Mouse (Mus musculus) limb, embryonic 10.5 days (tissue): ENCODE measurements at regions not wholly inside any gene's neighbourhood (a gene's known extent, or its start where the extent isn't known, plus 50 kb on each side); places are given as distances from the start of the nearest gene placed in this dataset.

Source experiments
- DNase-seq: peaks from one replicate; pipeline ENCODE4 v3.0.0-alpha.2; 2017; ENCODE audit warnings: low spot score
- H3K27ac ChIP-seq: fragments of 300-500 bp; sonication (generic); 2 replicates; pipeline ENCODE4 v1.5.1; 2016; ENCODE audit warnings: mild to moderate bottlenecking
- H3K27me3 ChIP-seq: fragments of 300-500 bp; sonication (generic); 2 replicates; pipeline ENCODE4 v1.6.1; 2016; ENCODE audit warnings: low read depth, mild to moderate bottlenecking; ENCODE audit not compliant: poor library complexity, severe bottlenecking
- H3K36me3 ChIP-seq: fragments of 300-500 bp; sonication (generic); 2 replicates; pipeline ENCODE4 v1.6.1; 2016; ENCODE audit warnings: mild to moderate bottlenecking, moderate library complexity
- H3K4me1 ChIP-seq: fragments of 300-500 bp; sonication (generic); 2 replicates; pipeline ENCODE4 v1.6.1; 2016
- H3K4me3 ChIP-seq: fragments of 300-500 bp; sonication (generic); 2 replicates; pipeline ENCODE4 v1.5.1; 2016; ENCODE audit warnings: mild to moderate bottlenecking, moderate library complexity
- H3K9me3 ChIP-seq: fragments of 300-500 bp; sonication (generic); replicated peaks from 2 replicates; pipeline ENCODE4 v1.6.1; 2016; ENCODE audit warnings: mild to moderate bottlenecking
- WGBS: fragments of 180-500 bp; shearing (Covaris S2); methylation state at CpG from one replicate; pipeline ENCODE4 v1.1.7; 2016; 5-methylcytosine and 5-hydroxymethylcytosine counted together

DNA sequence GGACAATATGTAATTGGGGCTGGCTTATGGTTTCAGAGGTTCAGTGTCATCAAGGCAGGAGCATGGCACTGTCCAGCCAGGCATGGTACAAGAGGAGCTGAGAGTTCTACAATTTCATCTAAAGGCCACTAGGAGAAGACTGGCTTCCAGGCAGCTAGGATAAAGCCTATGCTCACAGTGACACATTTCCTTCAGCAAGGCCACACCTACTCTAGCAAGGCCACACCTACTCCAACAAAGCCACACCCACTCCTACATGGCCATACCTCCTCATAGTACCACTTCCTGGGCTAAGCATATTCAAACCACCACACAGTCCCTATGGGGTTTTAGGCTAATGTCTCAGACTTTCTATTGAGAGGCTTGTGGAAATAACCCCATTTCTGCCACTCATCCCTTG, 285.1 kb downstream of the Cog6 start:
- no peak for DNase-seq
- Histone ChIP-seq H3K4me3 (no peak overlapping the region), H3K36me3 (no peaks in the 10 kb centered on the region), H3K4me1 (peaks cover 13% of the 10 kb centered on the region), H3K27me3 (no peaks in the 10 kb centered on the region), H3K9me3 (no peaks in the 10 kb centered on the region), H3K27ac (no peak overlapping the region)

DNA sequence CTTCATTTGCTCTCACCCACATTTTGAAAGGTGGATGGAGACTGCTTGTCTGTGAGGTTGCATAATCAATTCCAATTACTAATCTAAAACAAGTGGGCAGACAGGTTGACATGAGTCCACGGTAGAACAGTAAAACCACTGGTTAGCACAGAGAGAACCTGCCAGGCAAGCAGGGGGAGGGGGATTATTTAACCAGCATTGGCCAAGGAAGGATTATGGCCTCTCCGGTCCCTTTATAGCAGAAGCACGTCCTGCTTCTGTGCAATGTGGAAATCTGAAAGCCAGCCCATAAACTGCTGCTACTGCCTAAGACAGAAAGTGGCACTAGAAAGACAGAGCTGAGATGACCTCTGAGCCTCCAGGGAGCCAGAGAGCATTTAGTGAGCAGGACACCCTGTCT, 285.5 kb downstream of the Cog6 start:
- H3K4me1 ChIP-seq, result peaks cover 13% of the 10 kb centered on the region
- H3K27me3 ChIP-seq, result 0 out of 2 replicates have a peak, but pooled peaks cover 2% of the 10 kb centered on the region
- no peaks in the 10 kb centered on the region for H3K36me3 ChIP-seq
- DNase-seq, result no peak
- WGBS, result 85% methylated on average over 3 of the region's 3 CpGs
- H3K9me3 ChIP-seq, result no peaks in the 10 kb centered on the region
- no peak overlapping the region for H3K4me3 ChIP-seq
- no peak overlapping the region for H3K27ac ChIP-seq

DNA sequence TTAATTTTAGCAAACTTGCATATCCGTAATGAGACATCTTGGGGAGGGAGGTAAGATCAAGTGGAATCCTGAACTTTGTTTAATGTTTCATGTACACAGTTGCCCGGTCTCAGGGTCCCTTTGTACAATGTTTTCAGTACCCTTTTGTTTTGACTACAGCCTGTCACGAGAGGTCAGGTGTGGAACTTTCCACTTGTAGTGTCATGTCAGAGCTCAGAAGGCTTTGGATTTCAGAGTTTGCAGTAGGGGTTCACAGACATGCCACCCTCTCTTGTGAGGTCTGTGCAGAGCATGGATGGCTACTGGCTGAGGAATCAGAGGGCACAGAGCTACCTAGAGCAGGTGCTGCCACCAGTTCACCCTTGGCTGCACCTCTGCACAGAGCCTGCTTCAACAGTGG, 287.3 kb downstream of the Cog6 start:
- no peak for DNase-seq
- Histone ChIP-seq H3K27me3 (0 out of 2 replicates have a peak, but pooled peaks cover 4% of the 10 kb centered on the region), H3K4me3 (no peak overlapping the region), H3K27ac (no peak overlapping the region), H3K36me3 (no peaks in the 10 kb centered on the region), H3K4me1 (peaks cover 13% of the 10 kb centered on the region), H3K9me3 (no peaks in the 10 kb centered on the region)
- 87% methylated on average over 3 of the region's 3 CpGs for WGBS

- H3K4me3 ChIP-seq, result no peak overlapping the region
- 0 out of 2 replicates have a peak, but pooled peaks cover 4% of the 10 kb centered on the region for H3K27me3 ChIP-seq
- no peaks in the 10 kb centered on the region for H3K36me3 ChIP-seq
- H3K9me3 ChIP-seq, result no peaks in the 10 kb centered on the region
- H3K4me1 ChIP-seq, result peaks cover 13% of the 10 kb centered on the region
- DNase-seq, result no peak
- 80% methylated on average over 6 of the region's 6 CpGs for WGBS
- no peak overlapping the region for H3K27ac ChIP-seq
Observed at GRCm38 (mm10) chr3:52728860-52729259, 288.2 kb downstream of the Cog6 start.

DNA sequence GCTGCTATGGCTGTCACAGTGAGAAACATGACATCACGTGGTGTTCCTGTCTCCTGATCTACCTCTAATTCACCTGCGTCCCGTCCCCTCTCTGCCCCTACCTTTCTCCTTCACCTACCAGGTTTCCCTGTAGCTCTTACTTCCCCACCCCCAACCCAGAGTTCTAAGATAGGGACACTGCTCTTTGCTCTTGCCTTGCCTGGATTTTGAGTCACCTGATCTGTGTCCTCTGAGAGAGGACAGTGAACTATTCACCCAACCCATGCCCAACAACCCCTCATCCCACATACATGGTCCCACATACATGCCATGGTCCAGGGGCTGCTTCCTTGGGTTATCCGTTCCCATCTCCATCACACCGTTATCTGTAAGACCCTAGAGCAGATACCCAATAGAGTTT, 288.6 kb downstream of the Cog6 start:
- 93% methylated on average over 5 of the region's 5 CpGs for WGBS
- DNase-seq, result no peak
- Histone ChIP-seq H3K4me3 (no peak overlapping the region), H3K4me1 (peaks cover 13% of the 10 kb centered on the region), H3K9me3 (no peaks in the 10 kb centered on the region), H3K36me3 (no peaks in the 10 kb centered on the region), H3K27me3 (0 out of 2 replicates have a peak, but pooled peaks cover 4% of the 10 kb centered on the region), H3K27ac (no peak overlapping the region)

- Histone ChIP-seq H3K9me3 (no peaks in the 10 kb centered on the region), H3K4me1 (no peaks in the 10 kb centered on the region), H3K27ac (no peak overlapping the region), H3K36me3 (no peaks in the 10 kb centered on the region), H3K27me3 (peaks cover 5% of the 10 kb centered on the region; the same call in 1 of the 2 replicates), H3K4me3 (no peak overlapping the region)
- no peak for DNase-seq
- WGBS, result 85% methylated on average over 3 of the region's 3 CpGs
Observed at GRCm38 (mm10) chr3:52724354-52724753, 292.7 kb downstream of the Cog6 start.

DNA sequence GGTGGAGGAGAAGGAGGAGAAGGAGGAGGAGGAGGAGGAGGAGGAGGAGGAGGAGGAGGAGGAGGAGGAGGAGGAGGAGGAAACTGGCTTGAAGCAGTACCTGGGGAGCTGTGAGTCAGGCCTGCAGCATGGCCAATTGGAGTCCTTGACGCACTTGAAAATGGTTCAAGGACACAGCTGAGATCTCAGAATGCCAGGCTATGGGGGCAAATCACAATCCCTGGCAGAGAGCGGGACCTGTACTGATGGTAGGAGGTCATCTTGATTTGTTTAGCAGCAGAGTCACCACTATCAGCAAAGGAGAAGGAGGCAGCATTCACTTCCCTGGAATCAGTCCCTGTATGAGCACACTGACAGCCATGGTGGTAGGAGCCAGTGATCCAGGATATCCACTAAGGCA, 294.1 kb downstream of the Cog6 start:
- H3K27ac ChIP-seq, result no peak overlapping the region
- no peak for DNase-seq
- H3K9me3 ChIP-seq, result no peaks in the 10 kb centered on the region
- 94% methylated on average over 2 of the region's 2 CpGs for WGBS
- peaks cover 7% of the 10 kb centered on the region; the same call in 1 of the 2 replicates for H3K27me3 ChIP-seq
- H3K36me3 ChIP-seq, result no peaks in the 10 kb centered on the region
- H3K4me3 ChIP-seq, result no peak overlapping the region
- no peaks in the 10 kb centered on the region for H3K4me1 ChIP-seq

GRCm38 (mm10) chr3:52719181-52719580, 297.9 kb downstream of the Cog6 start:
- H3K27ac ChIP-seq, result no peak overlapping the region

GRCm38 (mm10) chr3:52717324-52717723, 299.7 kb downstream of the Cog6 start:
- H3K9me3 ChIP-seq, result no peaks in the 10 kb centered on the region
- H3K36me3 ChIP-seq, result no peaks in the 10 kb centered on the region
- WGBS, result 89% methylated on average over 5 of the region's 5 CpGs
- H3K4me3 ChIP-seq, result no peak overlapping the region
- no peaks in the 10 kb centered on the region for H3K4me1 ChIP-seq
- no peak for DNase-seq
- peaks cover 4% of the 10 kb centered on the region; the same call in 1 of the 2 replicates for H3K27me3 ChIP-seq
- no peak overlapping the region for H3K27ac ChIP-seq

More at GRCm38 (mm10) chr3:52719181-52719580, 297.9 kb downstream of the Cog6 start:
- no peaks in the 10 kb centered on the region for H3K4me1 ChIP-seq
- WGBS, result 86% methylated on average over 3 of the region's 3 CpGs
- H3K4me3 ChIP-seq, result no peak overlapping the region
- H3K9me3 ChIP-seq, result no peaks in the 10 kb centered on the region
- H3K27me3 ChIP-seq, result peaks cover 4% of the 10 kb centered on the region; the same call in 1 of the 2 replicates
- no peak for DNase-seq
- no peaks in the 10 kb centered on the region for H3K36me3 ChIP-seq

DNA sequence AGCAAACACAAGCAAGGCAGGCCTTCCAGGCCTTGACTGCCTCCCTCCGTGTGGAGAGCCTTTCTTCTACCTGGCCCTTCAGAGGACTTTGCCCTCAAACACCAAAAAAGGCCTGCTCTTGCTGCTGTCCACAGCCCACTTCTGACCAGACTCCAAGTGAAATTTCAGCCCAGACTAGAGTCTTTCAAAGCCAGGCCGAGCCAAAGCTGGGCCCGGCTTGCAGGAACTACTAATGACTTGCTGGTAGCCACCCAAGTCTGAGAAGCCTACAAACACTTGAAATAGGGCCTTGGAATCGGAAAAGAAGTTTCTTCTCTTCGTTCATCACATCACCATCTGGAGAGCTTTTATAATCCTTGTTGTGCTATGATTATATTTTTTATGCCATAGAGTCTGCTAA, 304.9 kb downstream of the Cog6 start:
- Histone ChIP-seq H3K4me1 (0 out of 2 replicates have a peak, but pooled peaks cover 3% of the 10 kb centered on the region), H3K36me3 (no peaks in the 10 kb centered on the region), H3K9me3 (no peaks in the 10 kb centered on the region), H3K27ac (no peak overlapping the region), H3K27me3 (no peaks in the 10 kb centered on the region), H3K4me3 (no peak overlapping the region)
- 95% methylated on average over 5 of the region's 5 CpGs for WGBS
- no peak for DNase-seq

DNA sequence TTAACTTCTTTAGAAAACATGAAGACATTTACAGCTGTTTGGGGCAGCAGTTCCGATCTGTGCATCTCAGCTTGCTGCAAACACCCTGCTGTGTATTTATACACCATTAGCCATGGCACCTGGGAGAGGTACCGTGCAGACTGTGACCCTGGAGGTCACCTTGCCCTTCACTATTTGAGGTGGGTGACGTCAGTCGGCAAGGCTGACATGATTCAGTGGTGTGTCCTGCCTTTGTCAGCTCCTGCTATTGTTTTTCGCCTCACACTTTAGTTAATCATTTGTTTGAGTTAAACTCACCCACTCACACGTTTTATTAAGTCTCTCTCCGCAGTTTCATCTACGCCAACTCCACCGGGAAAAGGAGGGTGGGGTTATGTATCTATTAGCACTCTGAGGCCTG, 305.9 kb downstream of the Cog6 start:
- H3K4me1 ChIP-seq, result 0 out of 2 replicates have a peak, but pooled peaks cover 3% of the 10 kb centered on the region
- no peak for DNase-seq
- H3K9me3 ChIP-seq, result no peaks in the 10 kb centered on the region
- H3K27me3 ChIP-seq, result no peaks in the 10 kb centered on the region
- H3K36me3 ChIP-seq, result no peaks in the 10 kb centered on the region
- no peak overlapping the region for H3K27ac ChIP-seq
- no peak overlapping the region for H3K4me3 ChIP-seq
- 78% methylated on average over 9 of the region's 9 CpGs for WGBS

GRCm38 (mm10) chr3:52708746-52709145, 308.3 kb downstream of the Cog6 start:
- Histone ChIP-seq H3K27me3 (no peaks in the 10 kb centered on the region), H3K27ac (no peak overlapping the region), H3K4me3 (no peak overlapping the region), H3K36me3 (no peaks in the 10 kb centered on the region), H3K9me3 (no peaks in the 10 kb centered on the region), H3K4me1 (0 out of 2 replicates have a peak, but pooled peaks cover 3% of the 10 kb centered on the region)
- WGBS, result 81% methylated on average over 3 of the region's 3 CpGs
- DNase-seq, result no peak

DNA sequence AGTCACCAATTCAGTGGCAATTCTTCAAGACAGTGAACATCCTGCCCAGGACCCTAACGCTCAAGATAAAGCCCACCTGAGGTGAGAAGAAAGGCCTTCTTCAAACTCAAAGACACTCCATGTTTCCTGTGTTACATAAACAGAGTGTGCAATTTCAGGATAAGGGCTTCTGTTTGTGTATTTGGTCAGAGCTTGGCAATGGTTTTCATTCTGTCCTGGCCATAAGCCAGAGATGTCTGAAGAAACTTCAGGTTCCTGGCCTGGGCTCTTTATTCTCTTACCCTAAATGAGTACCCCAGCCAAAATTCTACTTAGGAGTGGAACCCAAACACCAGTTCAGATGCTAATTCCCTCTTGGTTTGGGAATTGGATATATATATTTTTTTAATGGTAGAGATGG, 308.7 kb downstream of the Cog6 start:
- Histone ChIP-seq H3K27me3 (no peaks in the 10 kb centered on the region), H3K4me1 (0 out of 2 replicates have a peak, but pooled peaks cover 3% of the 10 kb centered on the region), H3K4me3 (no peak overlapping the region), H3K9me3 (no peaks in the 10 kb centered on the region), H3K27ac (no peak overlapping the region), H3K36me3 (no peaks in the 10 kb centered on the region)
- no peak for DNase-seq
- WGBS, result 83% methylated on average over 1 of the region's 1 CpGs

DNA sequence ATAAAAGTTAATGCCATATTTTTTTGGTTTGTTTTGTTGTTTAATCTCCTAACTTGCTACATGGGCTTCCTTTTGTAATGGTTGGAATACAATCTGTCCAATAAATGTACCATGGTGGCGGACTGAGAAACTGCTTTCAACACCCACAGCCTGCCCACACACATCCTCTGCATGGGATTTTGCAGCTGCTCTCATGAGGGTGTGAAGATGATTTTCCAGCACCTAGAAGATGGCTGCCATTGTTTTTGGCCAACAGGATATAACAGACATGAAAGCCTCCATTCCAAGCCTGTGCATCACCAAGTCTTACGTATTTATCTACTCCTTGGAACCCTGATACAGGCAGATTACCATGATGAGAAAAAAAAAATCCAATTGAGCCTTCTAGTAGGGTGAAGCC, 310.4 kb downstream of the Cog6 start:
- Histone ChIP-seq H3K36me3 (no peaks in the 10 kb centered on the region), H3K4me3 (no peak overlapping the region), H3K27me3 (no peaks in the 10 kb centered on the region), H3K27ac (no peak overlapping the region), H3K4me1 (0 out of 2 replicates have a peak, but pooled peaks cover 3% of the 10 kb centered on the region), H3K9me3 (no peaks in the 10 kb centered on the region)
- WGBS, result 92% methylated on average over 2 of the region's 2 CpGs
- DNase-seq, result no peak
